Mouse (Mus musculus) cerebellum, adult (tissue): ENCODE measurements around the gene Actbl2.

Experiments used
- ATAC-seq: cut with Nextera tagmentation; 2 replicates; pipeline ENCODE4 v1.9.2; 2017; ENCODE audit warnings: mild to moderate bottlenecking, moderate library complexity, mixed read lengths; ENCODE audit not compliant: insufficient number of reproducible peaks, low FRiP score, low TSS enrichment

Actbl2 gene

GRCm38 (mm10) chr13:111268992-111269391 lies 14.2 kb downstream of the Actbl2 start:
- ATAC-seq, result no peak

GRCm38 (mm10) chr13:111269789-111270335 lies 15.0 kb downstream of the Actbl2 start:
- no peak for ATAC-seq

GRCm38 (mm10) chr13:111271868-111272267 lies 17.1 kb downstream of the Actbl2 start:
- no peak for ATAC-seq

- ATAC-seq, result peak; percentile 74
These were observed 31.9 kb downstream of the Actbl2 start for GRCm38 (mm10) chr13:111286461-111287385.

- ATAC-seq, result peak; percentile 46
These were observed 36.5 kb downstream of the Actbl2 start for GRCm38 (mm10) chr13:111291161-111291957.

- ATAC-seq, result peak; percentile 49
These were observed 37.2 kb downstream of the Actbl2 start for GRCm38 (mm10) chr13:111291958-111292493.

GRCm38 (mm10) chr13:111293478-111293877 lies 38.7 kb downstream of the Actbl2 start:
- ATAC-seq, result no peak

- ATAC-seq, result no peak
These were observed 40.2 kb downstream of the Actbl2 start for GRCm38 (mm10) chr13:111294965-111295494.

- no peak for ATAC-seq
These were observed 41.2 kb downstream of the Actbl2 start for GRCm38 (mm10) chr13:111296029-111296428.

- no peak for ATAC-seq
These were observed 42.8 kb downstream of the Actbl2 start for GRCm38 (mm10) chr13:111297614-111298013.

GRCm38 (mm10) chr13:111299145-111299713 lies 44.4 kb downstream of the Actbl2 start:
- ATAC-seq, result no peak

- peak; percentile 36 for ATAC-seq
These were observed 46.0 kb downstream of the Actbl2 start for GRCm38 (mm10) chr13:111300846-111301245.

GRCm38 (mm10) chr13:111301431-111301830 lies 46.6 kb downstream of the Actbl2 start:
- ATAC-seq, result peak; percentile 63

- no peak for ATAC-seq
These were observed 49.4 kb downstream of the Actbl2 start for GRCm38 (mm10) chr13:111304194-111304593.

GRCm38 (mm10) chr13:111304736-111305135 lies 49.9 kb downstream of the Actbl2 start:
- ATAC-seq, result no peak
